Mouse (Mus musculus) ovary, adult 2 months (tissue): ENCODE results near the gene Cab39l. TPM values are rescaled to one million over a fixed set of nuclear protein-coding genes. Genes with fewer than 3 reads are reported as not detected.

Experiments
- polyA plus RNA-seq: library from polyadenylated mRNA; depleted of rRNA; stranded (reverse); fragments of >200 nt; gene quantifications from 2 replicates; pipeline ENCODE4 v1.2.3, GENCODE M21; 2012; rRNA removed

Gene Cab39l
- polyA plus RNA-seq, result 5.4 and 5.7 TPM in 2 replicates

DNA sequence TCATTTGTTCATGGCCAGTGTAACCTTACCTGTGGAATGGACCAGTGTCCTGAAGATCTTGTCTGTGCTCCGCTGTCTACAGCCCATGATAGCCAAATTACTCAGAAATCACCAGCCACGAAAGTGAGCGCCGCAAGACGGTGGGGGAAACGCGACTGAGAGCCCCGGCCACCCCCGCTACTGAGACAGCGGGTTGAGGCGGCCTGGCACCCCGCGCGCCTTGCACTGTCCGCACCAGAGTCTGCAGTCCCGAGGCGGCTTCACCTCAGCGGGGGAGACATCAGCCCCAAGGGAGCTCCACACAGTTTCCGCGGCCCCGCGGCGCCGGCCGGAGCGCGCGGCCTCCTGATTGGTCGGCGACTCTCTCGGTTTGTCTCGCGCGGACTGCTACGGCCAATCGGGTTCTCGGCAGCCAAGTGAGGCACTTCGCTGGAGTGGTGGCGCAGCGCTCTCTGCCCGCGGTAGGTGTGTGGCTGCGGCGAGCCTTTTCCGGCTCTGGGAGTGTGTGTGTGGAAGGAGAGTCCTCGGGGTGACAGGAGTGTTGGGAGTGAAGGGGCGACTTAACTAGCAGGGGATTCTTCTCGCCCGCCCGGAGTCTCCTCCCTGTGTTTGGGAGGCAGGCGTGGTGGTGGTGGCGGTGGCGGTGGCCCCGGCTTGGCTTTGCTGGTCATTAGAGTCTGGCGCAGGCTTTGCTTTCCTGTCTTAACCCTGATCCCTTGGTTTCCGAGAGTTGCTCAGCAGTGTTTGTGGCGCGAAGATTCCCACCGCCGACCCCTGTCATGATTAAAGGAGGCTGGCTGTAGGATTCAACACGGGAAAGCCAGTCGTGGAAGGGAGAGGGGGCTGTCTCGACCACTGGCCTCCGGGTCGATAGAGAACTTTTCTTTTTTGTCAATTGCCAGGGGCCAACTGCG, at the start of gene Cab39l, which contains the start of gene Setdb2:
Gene Cab39l, plus strand, starts transcription at position 415 of the 914 bp plus-strand sequence.
Gene Setdb2, minus strand, starts transcription at position 327 of the 914 bp plus-strand sequence.

DNA sequence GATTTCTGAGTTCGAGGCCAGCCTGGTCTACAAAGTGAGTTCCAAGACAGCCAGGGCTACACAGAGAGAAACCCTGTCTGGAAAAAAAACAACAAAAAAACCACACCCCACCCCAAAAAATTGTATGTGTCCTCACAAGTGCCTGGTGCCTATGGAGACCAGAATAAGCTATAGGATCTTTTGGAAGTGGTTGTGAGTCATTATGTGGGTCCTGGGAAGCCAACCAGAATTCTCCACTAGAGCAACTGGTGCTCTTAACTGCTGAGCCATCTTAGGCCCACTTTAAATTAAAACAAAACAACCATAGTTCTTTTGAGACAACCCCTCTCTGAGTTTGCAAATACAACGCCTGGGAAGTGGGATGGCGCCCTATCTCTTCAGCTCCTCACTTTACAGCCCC, 45.5 kb upstream of the Cab39l start, which contains the start of gene Phf11c:
Gene Phf11c, minus strand, starts transcription at position 101 of the 400 bp plus-strand sequence.

DNA sequence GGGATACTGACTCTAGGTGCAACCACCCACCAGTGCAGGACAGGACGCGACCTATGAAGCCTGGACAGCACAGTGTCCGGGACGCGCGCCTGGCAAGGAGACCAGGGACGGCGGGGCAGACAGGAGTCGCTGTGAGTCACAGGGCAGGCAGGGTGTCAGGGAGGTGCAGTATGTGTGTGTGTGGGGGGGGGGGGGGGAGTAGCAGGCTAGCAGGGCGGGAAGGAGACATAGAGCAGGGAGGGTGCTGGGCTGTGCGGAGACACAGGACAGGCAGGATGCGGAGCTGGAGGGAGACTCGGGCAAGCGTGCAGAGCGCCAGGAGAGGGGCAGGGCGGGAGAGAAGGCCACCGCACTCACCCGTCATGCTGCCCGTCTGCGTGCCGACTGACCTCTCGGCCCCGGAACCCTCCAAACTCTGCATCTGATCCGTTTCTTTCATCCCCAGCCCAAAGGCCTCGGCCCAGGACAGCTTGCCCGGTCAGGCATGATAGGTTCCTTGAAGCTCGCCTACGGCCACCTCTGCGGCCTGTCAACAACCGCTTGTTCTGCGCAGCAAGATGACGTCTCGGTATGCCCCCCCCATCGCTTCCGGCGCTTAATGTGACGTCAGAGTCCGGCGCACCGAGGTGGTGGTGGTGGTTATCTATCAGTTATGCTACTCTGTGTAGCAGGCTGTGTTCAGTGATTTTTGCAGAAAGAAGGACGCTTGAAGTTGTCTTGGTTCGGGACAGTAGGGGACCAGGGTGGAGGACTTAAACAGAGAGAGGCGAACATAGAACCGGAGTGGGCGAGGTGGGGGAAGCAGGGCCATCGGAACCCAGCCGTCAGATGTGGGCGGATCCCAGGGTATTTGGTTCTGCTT, 156.9 kb downstream of the Cab39l start, which contains the start of gene Cdadc1:
Gene Cdadc1, minus strand, starts transcription at position 562 of the 862 bp plus-strand sequence.

DNA sequence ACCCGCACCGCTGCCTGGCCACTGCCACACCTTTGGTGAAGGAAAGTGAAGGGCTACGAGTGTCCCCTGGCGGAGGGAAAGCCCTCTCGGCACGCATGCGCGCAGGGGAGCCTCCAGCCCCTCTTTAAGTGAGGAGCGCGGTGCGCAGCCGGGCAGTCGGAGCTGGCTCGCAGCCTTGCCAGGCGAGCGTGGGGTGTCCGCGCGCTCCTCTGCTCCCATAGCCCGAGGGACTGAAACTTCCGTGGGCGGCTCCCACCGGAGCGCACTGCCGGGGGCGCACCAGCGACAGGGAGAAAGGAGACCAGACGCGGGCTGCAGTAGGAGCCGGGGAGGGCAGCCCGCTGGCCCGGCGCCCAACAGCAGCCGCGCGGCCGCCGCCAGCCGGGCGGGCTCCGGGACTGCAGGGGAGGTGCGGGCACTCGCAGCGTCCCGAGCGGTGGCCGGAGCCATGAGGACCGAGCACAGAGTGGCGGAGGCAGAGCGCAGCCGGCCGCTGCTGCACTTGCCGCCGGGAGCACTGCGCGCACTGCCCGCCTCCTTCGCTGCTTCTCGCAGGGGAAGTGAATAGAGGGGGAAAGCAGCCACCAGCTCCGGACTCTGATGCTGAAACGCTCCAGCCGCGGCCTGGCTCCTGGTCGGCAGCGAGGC, 184.5 kb downstream of the Cab39l start, which contains the start of gene Shisa2:
Gene Shisa2, plus strand, starts transcription at position 151 of the 648 bp plus-strand sequence.

Other genes starting within 250 kb of the Cab39l start
- 19.9 and 24.3 TPM in 2 replicates for gene Rcbtb1, start 239.8 kb upstream of the Cab39l start, polyA plus RNA-seq
- not detected in 2 replicates for gene Gm6904, start 180.8 kb upstream of the Cab39l start, polyA plus RNA-seq
- 0.42 and 0.59 TPM in 2 replicates for gene Phf11a, start 143.4 kb upstream of the Cab39l start, polyA plus RNA-seq
- 0.40 and 0.46 TPM in 2 replicates for gene Phf11b, start 99.6 kb upstream of the Cab39l start, polyA plus RNA-seq
- 5.9 and 6.9 TPM in 2 replicates for gene Phf11d, start 75.5 kb upstream of the Cab39l start, polyA plus RNA-seq
- gene Phf11c, start 45.6 kb upstream of the Cab39l start, polyA plus RNA-seq, result 0.09 and 0.23 TPM in 2 replicates
- gene Setdb2, start 88 bp upstream of the Cab39l start, polyA plus RNA-seq, result 4.5 and 5.9 TPM in 2 replicates
- 2.0 and 3.9 TPM in 2 replicates for gene Cdadc1, start 157.0 kb downstream of the Cab39l start, polyA plus RNA-seq
- 11.8 and 15.7 TPM in 2 replicates for gene Shisa2, start 184.3 kb downstream of the Cab39l start, polyA plus RNA-seq